Mouse (Mus musculus) kidney, postnatal 0 days (tissue): ENCODE results near the gene Pin1. TPM values are rescaled to one million over a fixed set of nuclear protein-coding genes. Genes with fewer than 3 reads are reported as not detected.

Source experiments
- ATAC-seq: fragments of 200-750 bp; cut with Nextera tagmentation; replicated peaks from 2 replicates; pipeline ENCODE4 v1.8.0; 2017; ENCODE audit warnings: low read depth, moderate number of reproducible peaks, moderate TSS enrichment, moderate library complexity; ENCODE audit not compliant: low FRiP score
- DNase-seq: peaks from one replicate; pipeline ENCODE4 v3.0.0-alpha.2; 2016; ENCODE audit warnings: low spot score
- H3K27ac ChIP-seq: fragments of 300-500 bp; sonication (generic); 2 replicates; pipeline ENCODE4 v1.5.1; 2014; ENCODE audit warnings: mild to moderate bottlenecking
- H3K27me3 ChIP-seq: fragments of 300-500 bp; sonication (generic); 2 replicates; pipeline ENCODE4 v1.6.1; 2014; ENCODE audit warnings: low read length, mixed read lengths; ENCODE audit not compliant: insufficient read depth
- H3K36me3 ChIP-seq: fragments of 300-500 bp; sonication (generic); 2 replicates; pipeline ENCODE4 v1.6.1; 2014; ENCODE audit warnings: low read length, mixed read lengths; ENCODE audit not compliant: insufficient read depth
- H3K4me1 ChIP-seq: fragments of 300-500 bp; sonication (generic); replicated peaks from 2 replicates; pipeline ENCODE4 v1.6.1; 2014; ENCODE audit warnings: antibody characterized with exemption, low read length, mixed read lengths; ENCODE audit not compliant: insufficient read depth
- H3K4me2 ChIP-seq: fragments of 300-500 bp; sonication (generic); 2 replicates; pipeline ENCODE4 v1.6.1; 2014; ENCODE audit warnings: mild to moderate bottlenecking, low read length, moderate library complexity, mixed read lengths
- H3K4me3 ChIP-seq: fragments of 300-500 bp; sonication (generic); replicated peaks from 2 replicates; pipeline ENCODE4 v1.5.1; 2014; ENCODE audit warnings: low read depth, low read length
- H3K9ac ChIP-seq: fragments of 300-500 bp; sonication (generic); 2 replicates; pipeline ENCODE4 v1.6.1; 2014; ENCODE audit warnings: low read depth, low read length
- H3K9me3 ChIP-seq: fragments of 300-500 bp; sonication (generic); replicated peaks from 2 replicates; pipeline ENCODE4 v1.6.1; 2016; ENCODE audit warnings: low read length, inconsistent platforms, mixed read lengths
- CTCF ChIP-seq: IDR thresholded peaks from 2 replicates; pipeline ENCODE4 v1.5.1; 2016; ENCODE audit warnings: antibody characterized with exemption, low read depth, mild to moderate bottlenecking, moderate library complexity
- WGBS: fragments of 180-500 bp; shearing (Covaris S2); extraction: QIAGEN DNeasy Blood & Tissue Kit; methylation state at CpG from one replicate; pipeline ENCODE4 v1.1.7; 2014; 5-methylcytosine and 5-hydroxymethylcytosine counted together
- polyA plus RNA-seq: library from polyadenylated mRNA; unstranded; fragments of >200 nt; fragmentation: Nextera tagmentation; extraction: Ambion mirVana; gene quantifications from 2 replicates; pipeline ENCODE4 v1.2.1, GENCODE M21; 2015

Pin1 gene
- polyA plus RNA-seq, 1 experiment from 2014 or later: 44.1 TPM

DNA sequence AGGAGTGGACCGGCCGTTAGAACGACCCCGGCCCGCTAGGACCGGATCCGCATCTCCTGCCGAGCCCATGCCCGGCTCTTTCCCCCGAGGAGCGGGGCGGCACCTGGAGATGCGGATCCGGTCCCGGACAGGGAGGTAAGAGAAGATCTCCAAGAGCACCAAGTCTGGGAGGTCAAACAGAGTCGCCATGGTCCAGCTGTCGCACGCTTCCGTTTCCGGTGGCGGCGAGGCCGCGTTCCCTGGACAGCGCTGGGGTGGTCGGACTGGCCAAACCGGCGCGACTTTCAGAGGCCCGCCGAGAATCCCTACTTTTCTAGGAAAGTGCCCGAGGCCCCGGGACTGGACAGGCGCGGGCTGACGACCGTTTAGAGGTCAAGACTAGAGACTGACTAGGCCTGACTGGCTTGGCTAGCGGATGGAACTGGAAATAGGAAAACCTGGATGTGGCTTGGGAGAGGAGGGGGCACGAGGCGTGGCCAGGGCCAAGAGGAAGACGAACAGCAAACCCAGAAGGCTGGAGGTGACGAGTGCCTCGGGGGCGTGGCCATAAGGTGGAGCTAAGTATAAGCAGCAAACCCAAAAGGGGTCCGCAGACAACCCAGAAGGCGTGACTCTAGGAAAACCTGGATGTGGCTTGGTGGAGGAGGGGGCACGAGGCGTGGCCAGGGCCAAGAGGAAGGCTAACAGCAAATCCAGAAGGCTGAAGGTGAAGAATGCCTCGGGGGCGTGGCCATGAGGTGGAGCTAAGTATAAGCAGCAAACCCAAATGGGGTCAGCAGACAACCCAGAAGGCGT is 9.6 kb upstream of the Pin1 start, which contains the start of gene Ubl5:
Ubl5 (plus strand) TSS at position 778 of the 795 bp plus-strand sequence.
- under 1% methylated on average over 51 of the region's 51 CpGs for WGBS
- peak within 1 kb of the TSS; percentile 90 for H3K4me3 ChIP-seq
- peak within 1 kb of the TSS; percentile 77 for H3K4me2 ChIP-seq
- peaks cover 6% of the 10 kb centered on the region; the same call in 1 of the 2 replicates for H3K4me1 ChIP-seq
- peak within 1 kb of the TSS; percentile 79 for H3K9ac ChIP-seq
- no peaks in the 10 kb centered on the region for H3K9me3 ChIP-seq
- no peak; the same call in 1 of the 2 replicates for TF ChIP-seq CTCF
- peak; percentile 93 for ATAC-seq
- no peaks in the 10 kb centered on the region for H3K27me3 ChIP-seq
- peak within 1 kb of the TSS; percentile 93 for H3K27ac ChIP-seq
- H3K36me3 ChIP-seq: peaks cover 19% of the 10 kb centered on the region
- DNase-seq: peak; percentile 99

DNA sequence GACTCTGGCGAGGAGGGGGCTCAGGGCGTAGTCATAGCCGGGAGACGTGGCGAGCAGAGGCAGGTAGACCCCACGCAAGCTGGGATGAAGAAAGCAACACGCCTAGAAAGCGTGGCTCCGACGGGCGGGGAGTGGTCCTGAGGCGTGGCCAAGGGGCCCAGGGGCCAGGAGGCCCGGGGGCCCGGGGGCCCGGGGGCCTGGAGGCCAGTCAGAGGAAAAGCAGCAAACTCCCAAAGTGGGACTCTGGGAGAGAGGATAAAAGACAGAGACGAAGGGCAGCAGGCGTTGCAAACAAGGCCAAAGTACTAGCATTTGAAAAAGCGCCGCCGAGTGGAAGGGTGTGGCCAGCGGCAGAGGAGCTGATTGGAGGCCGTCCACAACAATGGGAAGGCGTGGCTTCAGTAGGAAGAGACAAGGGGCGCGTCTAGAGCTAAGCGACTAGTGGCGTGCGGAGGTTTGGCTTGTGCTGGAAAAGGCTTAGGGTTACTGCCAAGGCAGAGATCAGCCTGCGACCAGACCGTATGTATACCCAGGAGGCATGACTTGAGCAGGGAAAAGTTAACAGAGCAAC is 8.9 kb upstream of the Pin1 start:
- peak overlapping the region; percentile 90 for H3K4me3 ChIP-seq
- TF ChIP-seq CTCF: peak; percentile 26; the same call in 1 of the 2 replicates
- peak overlapping the region; percentile 79 for H3K9ac ChIP-seq
- peak overlapping the region; percentile 77 for H3K4me2 ChIP-seq
- ATAC-seq (peak; percentile 82), DNase-seq (peak; percentile 98)
- peaks cover 21% of the 10 kb centered on the region for H3K36me3 ChIP-seq
- no peaks in the 10 kb centered on the region for H3K27me3 ChIP-seq
- no peaks in the 10 kb centered on the region for H3K9me3 ChIP-seq
- H3K27ac ChIP-seq: peak overlapping the region; percentile 93
- 0% methylated on average over 30 of the region's 30 CpGs for WGBS
- peaks cover 6% of the 10 kb centered on the region; the same call in 1 of the 2 replicates for H3K4me1 ChIP-seq

DNA sequence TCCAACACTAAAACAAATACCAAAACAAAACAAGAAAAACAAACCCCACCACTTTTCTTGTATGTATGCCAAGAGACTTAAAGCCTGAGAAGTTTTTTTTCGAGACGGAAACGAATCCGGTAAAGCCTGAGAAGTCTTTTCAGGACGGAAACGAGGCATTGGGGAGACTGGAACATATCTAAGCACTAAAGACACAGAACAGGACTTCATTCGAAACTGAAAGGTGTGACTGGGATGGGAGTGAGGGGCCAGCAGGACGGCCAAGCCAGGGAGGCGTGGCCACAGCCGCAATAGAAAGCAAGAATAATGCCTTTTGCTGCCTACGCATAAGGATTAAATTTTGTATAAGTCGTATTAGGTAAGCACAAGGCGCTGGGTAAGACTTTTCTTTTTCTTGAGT is 8.1 kb upstream of the Pin1 start:
- TF ChIP-seq CTCF: no peak
- DNase-seq (no peak), ATAC-seq (no peak)
- Histone ChIP-seq H3K36me3 (peaks cover 13% of the 10 kb centered on the region; the same call in 1 of the 2 replicates), H3K9ac (peak overlapping the region; percentile 79), H3K27me3 (no peaks in the 10 kb centered on the region), H3K4me3 (peak overlapping the region; percentile 90), H3K4me1 (peaks cover 6% of the 10 kb centered on the region; the same call in 1 of the 2 replicates), H3K9me3 (no peaks in the 10 kb centered on the region), H3K4me2 (peak overlapping the region; percentile 77), H3K27ac (peak overlapping the region; percentile 93)
- 5% methylated on average over 13 of the region's 13 CpGs for WGBS

DNA sequence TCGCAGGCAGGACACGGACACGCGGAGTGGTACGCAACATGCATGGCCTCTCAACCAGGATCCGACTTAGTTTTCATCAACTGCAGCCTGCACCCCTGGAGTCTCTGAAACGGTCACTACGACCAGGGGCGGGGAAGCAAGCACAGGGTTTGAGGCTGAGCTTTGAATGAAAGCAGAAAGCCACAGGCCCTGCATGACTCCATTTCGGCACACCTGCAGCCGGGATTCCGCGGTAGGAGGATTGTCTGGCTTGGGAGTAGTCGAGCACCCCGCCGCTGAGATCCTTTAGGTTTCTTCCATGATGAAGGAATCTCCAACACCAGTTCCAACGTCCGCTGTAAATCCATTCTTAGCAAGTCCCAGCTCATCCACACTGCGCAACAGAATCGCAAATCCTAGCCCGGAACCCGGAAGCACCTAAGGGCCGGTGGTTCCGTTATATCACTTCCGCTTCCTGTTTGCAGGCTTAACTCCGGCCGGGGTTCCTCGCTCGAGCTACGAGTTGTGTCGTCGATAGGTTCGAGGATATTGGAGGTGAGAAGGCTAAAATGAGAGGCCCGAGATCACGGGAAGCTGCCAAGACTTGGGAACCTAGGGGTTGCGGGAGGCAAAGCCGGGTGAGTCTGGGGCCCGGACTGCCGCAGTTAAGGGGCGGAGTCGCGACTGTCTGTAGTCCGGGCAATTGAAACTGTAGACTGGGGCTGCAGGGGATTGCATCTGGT is 7.4 kb upstream of the Pin1 start, which contains the start of gene Fbxl12:
Fbxl12 (minus strand) TSS at position 408 of the 722 bp plus-strand sequence.
- no peaks in the 10 kb centered on the region for H3K27me3 ChIP-seq
- peak within 1 kb of the TSS; percentile 79 for H3K9ac ChIP-seq
- peaks cover 6% of the 10 kb centered on the region; the same call in 1 of the 2 replicates for H3K4me1 ChIP-seq
- peak within 1 kb of the TSS; percentile 93 for H3K27ac ChIP-seq
- peak within 1 kb of the TSS; percentile 90 for H3K4me3 ChIP-seq
- under 1% methylated on average over 43 of the region's 43 CpGs for WGBS
- TF ChIP-seq CTCF: no peak
- H3K9me3 ChIP-seq: no peaks in the 10 kb centered on the region
- DNase-seq (peak; percentile 94), ATAC-seq (no peak)
- H3K36me3 ChIP-seq: peaks cover 10% of the 10 kb centered on the region; the same call in 1 of the 2 replicates
- H3K4me2 ChIP-seq: peak within 1 kb of the TSS; percentile 77

DNA sequence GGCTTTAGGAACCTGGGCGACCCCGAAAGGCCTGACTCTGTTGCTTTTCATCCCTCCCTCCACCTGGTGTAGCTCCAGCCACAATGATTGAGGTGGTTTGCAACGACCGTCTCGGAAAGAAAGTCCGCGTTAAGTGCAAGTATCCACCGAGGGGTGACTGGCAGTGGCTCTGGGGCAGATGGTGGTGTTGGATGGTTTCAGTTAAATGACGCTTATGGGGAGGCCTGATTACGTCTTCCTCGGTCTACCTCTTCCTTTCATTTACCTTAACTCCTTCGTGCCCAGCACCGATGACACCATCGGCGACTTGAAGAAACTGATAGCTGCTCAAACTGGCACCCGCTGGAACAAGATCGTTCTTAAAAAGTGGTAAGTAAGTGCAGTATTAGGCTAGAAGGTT is 6.8 kb upstream of the Pin1 start:
- ATAC-seq: no peak
- Histone ChIP-seq H3K9ac (peak overlapping the region; percentile 79), H3K9me3 (no peaks in the 10 kb centered on the region), H3K4me1 (peaks cover 6% of the 10 kb centered on the region; the same call in 1 of the 2 replicates), H3K27me3 (no peaks in the 10 kb centered on the region), H3K4me2 (peak overlapping the region; percentile 77), H3K27ac (peak overlapping the region; percentile 93), H3K36me3 (peaks cover 10% of the 10 kb centered on the region; the same call in 1 of the 2 replicates), H3K4me3 (peak overlapping the region; percentile 90)
- 4% methylated on average over 17 of the region's 17 CpGs for WGBS
- TF ChIP-seq CTCF: no peak
- DNase-seq: no peak

DNA sequence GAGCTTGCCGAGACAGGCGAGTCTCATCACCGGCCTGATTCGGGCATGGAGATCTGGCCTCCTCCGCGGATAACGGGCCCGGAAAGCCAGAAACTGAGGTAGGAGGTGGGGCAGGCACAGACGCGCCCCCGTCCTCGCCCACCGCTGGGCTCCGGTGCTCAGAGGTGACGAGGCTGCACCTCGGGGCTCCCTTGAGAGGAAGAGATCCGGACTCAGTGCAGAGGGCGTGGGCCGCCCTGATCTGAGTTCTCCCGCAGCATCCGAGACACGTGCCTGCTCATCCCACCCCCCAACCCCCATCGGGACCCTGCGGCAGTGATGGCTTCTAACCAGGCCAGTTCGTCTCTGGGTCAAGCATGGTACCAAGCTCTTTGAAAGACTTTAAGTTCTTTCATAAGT is 364 bp downstream of the Pin1 start:
- ATAC-seq (peak; percentile 6; the same call in 1 of the 2 replicates), DNase-seq (no peak)
- Histone ChIP-seq H3K4me3 (peak overlapping the region; percentile 85), H3K4me1 (peaks cover 5% of the 10 kb centered on the region; the same call in 1 of the 2 replicates), H3K27me3 (no peaks in the 10 kb centered on the region), H3K9ac (peak overlapping the region; percentile 85), H3K4me2 (peak overlapping the region; percentile 71), H3K27ac (no peak overlapping the region), H3K36me3 (peaks cover 18% of the 10 kb centered on the region; the same call in 1 of the 2 replicates), H3K9me3 (no peaks in the 10 kb centered on the region)
- TF ChIP-seq CTCF: no peak
- WGBS: 0% methylated on average over 25 of the region's 25 CpGs
